Mouse (Mus musculus) liver, adult 2 months (tissue): ENCODE measurements at regions not wholly inside any gene's neighbourhood (a gene's known extent, or its start where the extent isn't known, plus 50 kb on each side); places are given as distances from the start of the nearest gene placed in this dataset.

Experiments used
- CTCF ChIP-seq: fragments of 200-500 bp; IDR thresholded peaks from 2 replicates; pipeline ENCODE4 v1.5.1; 2011; ENCODE audit warnings: low read depth, low read length, control low read depth
- POLR2A ChIP-seq: fragments of 200-500 bp; IDR thresholded peaks from 2 replicates; pipeline ENCODE4 v1.6.1; 2011; ENCODE audit warnings: low read length, control low read depth; ENCODE audit not compliant: insufficient read depth; ENCODE audit errors: extremely low read depth

DNA sequence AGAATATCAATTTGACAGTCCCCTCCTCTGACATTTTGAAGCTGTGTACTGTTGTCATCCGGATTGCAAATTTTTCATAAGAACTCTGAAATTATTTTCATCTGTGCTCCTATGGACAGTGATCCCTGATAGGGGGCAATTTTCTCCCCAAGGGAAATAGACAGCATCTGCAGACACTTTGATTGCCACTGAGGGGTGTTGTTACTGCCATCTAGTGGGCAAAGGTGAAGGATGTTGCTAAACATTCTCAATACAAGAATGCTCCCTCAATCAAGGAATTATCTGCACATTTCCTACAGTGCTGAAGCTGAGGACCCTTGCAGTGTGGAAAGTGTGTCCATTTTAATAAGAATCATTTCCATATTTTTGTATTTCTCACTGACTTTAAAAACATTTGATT lies 233.7 kb downstream of the Car8 start:
- TF ChIP-seq POLR2A (no peak), CTCF (peak; percentile 45)
